Mouse (Mus musculus): ENCODE results near the gene Ghrhr.

Gene Ghrhr

GRCm38 (mm10) chr6:55376076-55376475 is at the start of gene Ghrhr:
Gene Ghrhr, plus strand, starts transcription at chr6:55376295.
- DNase-seq (ENCODE audit: low read depth, low spot score) = no peak

- DNase-seq (ENCODE audit: low read depth, low spot score) = no peak
Observed at GRCm38 (mm10) chr6:55326299-55326698, 49.8 kb upstream of the Ghrhr start.

- DNase-seq (ENCODE audit: low read depth, low spot score) = no peak
Observed at GRCm38 (mm10) chr6:55327326-55327725, 48.8 kb upstream of the Ghrhr start.

GRCm38 (mm10) chr6:55328179-55328578 is 47.9 kb upstream of the Ghrhr start:
- DNase-seq (ENCODE audit: low read depth, low spot score) = no peak

GRCm38 (mm10) chr6:55331315-55331714 is 44.8 kb upstream of the Ghrhr start:
- no peak for DNase-seq (ENCODE audit: low read depth, low spot score)

GRCm38 (mm10) chr6:55332100-55332772 is 43.9 kb upstream of the Ghrhr start:
- no peak for DNase-seq (ENCODE audit: low read depth, low spot score)

- no peak for DNase-seq (ENCODE audit: low read depth, low spot score)
Observed at GRCm38 (mm10) chr6:55332773-55333109, 43.4 kb upstream of the Ghrhr start.

- DNase-seq (ENCODE audit: low read depth, low spot score) = no peak
Observed at GRCm38 (mm10) chr6:55335989-55336514, 40.0 kb upstream of the Ghrhr start, which contains the start of gene Aqp1. Gene Aqp1, plus strand, starts transcription at chr6:55336432.

- no peak for DNase-seq (ENCODE audit: low read depth, low spot score)
Observed at GRCm38 (mm10) chr6:55337242-55337641, 38.9 kb upstream of the Ghrhr start.

GRCm38 (mm10) chr6:55338077-55338476 is 38.0 kb upstream of the Ghrhr start:
- no peak for DNase-seq (ENCODE audit: low read depth, low spot score)

GRCm38 (mm10) chr6:55338934-55339825 is 36.9 kb upstream of the Ghrhr start:
- DNase-seq (ENCODE audit: low read depth, low spot score) = peak; percentile 70

GRCm38 (mm10) chr6:55341688-55342087 is 34.4 kb upstream of the Ghrhr start:
- DNase-seq (ENCODE audit: low read depth, low spot score) = no peak

GRCm38 (mm10) chr6:55342328-55342727 is 33.8 kb upstream of the Ghrhr start:
- DNase-seq (ENCODE audit: low read depth, low spot score) = no peak

- DNase-seq (ENCODE audit: low read depth, low spot score) = no peak
Observed at GRCm38 (mm10) chr6:55343446-55343845, 32.6 kb upstream of the Ghrhr start.

- no peak for DNase-seq (ENCODE audit: low read depth, low spot score)
Observed at GRCm38 (mm10) chr6:55344291-55345016, 31.6 kb upstream of the Ghrhr start.

- no peak for DNase-seq (ENCODE audit: low read depth, low spot score)
Observed at GRCm38 (mm10) chr6:55345264-55345663, 30.8 kb upstream of the Ghrhr start.

GRCm38 (mm10) chr6:55346491-55346890 is 29.6 kb upstream of the Ghrhr start:
- no peak for DNase-seq (ENCODE audit: low read depth, low spot score)

GRCm38 (mm10) chr6:55347711-55348571 is 28.2 kb upstream of the Ghrhr start:
- no peak for DNase-seq (ENCODE audit: low read depth, low spot score)

GRCm38 (mm10) chr6:55349231-55349630 is 26.9 kb upstream of the Ghrhr start:
- no peak for DNase-seq (ENCODE audit: low read depth, low spot score)

GRCm38 (mm10) chr6:55350383-55350952 is 25.6 kb upstream of the Ghrhr start:
- DNase-seq (ENCODE audit: low read depth, low spot score) = no peak

GRCm38 (mm10) chr6:55351712-55352111 is 24.4 kb upstream of the Ghrhr start:
- DNase-seq (ENCODE audit: low read depth, low spot score) = no peak

Measured in c-Kit-negative CD71-positive TER-119-positive erythroid progenitor cells, embryonic 14.5 days (primary cell).